Mouse (Mus musculus): Measurements from ENCODE around the gene Rab27a. TPM values are rescaled to one million over a fixed set of nuclear protein-coding genes. Genes with fewer than 3 reads are reported as not detected.

Gene Rab27a
- polyA plus RNA-seq, 1 experiment from 2014 or later, result 0.94 TPM

GRCm38 (mm10) chr9:73130529-73130928, 85.9 kb downstream of the Rab27a start:
- 98% methylated on average over 4 of the region's 4 CpGs for whole genome bisulfite sequencing
- no peak overlapping the region for H3K27ac ChIP-seq
- ATAC-seq, result no peak

DNA sequence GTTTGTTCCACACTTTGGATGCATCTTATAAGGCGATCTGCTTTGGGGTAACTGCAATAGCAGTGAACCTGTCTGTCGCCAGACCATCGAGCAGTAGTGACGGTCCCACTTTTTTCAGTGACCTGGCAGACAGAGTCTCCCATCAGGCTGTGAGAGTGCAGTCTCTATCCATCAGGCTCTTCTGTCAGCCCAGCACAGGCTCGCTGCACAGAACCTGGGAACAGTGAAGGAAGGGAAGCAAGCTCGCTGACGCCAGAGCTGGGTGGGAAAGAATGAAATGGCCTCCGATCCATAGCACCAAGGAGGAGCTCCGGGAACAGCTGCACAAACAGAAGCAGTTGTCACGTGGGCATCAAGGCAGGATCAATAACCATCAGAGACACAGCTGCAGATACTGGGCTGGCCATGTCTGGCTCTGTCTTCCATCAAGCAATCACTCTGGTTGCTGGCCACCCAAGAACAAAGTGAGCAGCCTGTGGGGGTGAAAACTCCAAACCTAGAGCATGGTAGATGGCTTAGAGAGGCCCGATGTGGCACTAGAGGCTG, 92.8 kb downstream of the Rab27a start:
- no peaks in the 10 kb centered on the region for H3K27me3 ChIP-seq
- no peak for ATAC-seq
- no peak overlapping the region for H3K4me3 ChIP-seq (replicated peaks)
- no peak overlapping the region for H3K9ac ChIP-seq (replicated peaks)
- H3K4me1 ChIP-seq (replicated peaks), result no peaks in the 10 kb centered on the region
- no peak overlapping the region for H3K27ac ChIP-seq
- WGBS, result 78% methylated on average over 11 of the region's 11 CpGs
- no peak overlapping the region for H3K4me2 ChIP-seq (replicated peaks)
- no peaks in the 10 kb centered on the region for H3K36me3 ChIP-seq
- no peaks in the 10 kb centered on the region for H3K9me3 ChIP-seq

More at GRCm38 (mm10) chr9:73130529-73130928, 85.9 kb downstream of the Rab27a start:
- Histone ChIP-seq H3K9ac (replicated peaks) (no peak overlapping the region), H3K36me3 (peaks cover 46% of the 10 kb centered on the region), H3K27me3 (no peaks in the 10 kb centered on the region), H3K9me3 (no peaks in the 10 kb centered on the region), H3K4me3 (replicated peaks) (no peak overlapping the region), H3K4me2 (replicated peaks) (no peak overlapping the region), H3K4me1 (replicated peaks) (no peaks in the 10 kb centered on the region)

Small RNAs within 50 kb of the gene (microRNA-seq; reads per million reads assigned to microRNA genes)
- not detected for gene Gm27353

Other genes starting within 250 kb of the Rab27a start
- gene Prtg, start 238.0 kb upstream of the Rab27a start, polyA plus RNA-seq (2015; fragmentation: Nextera tagmentation; extraction: Ambion mirVana), result 0.63 and 0.77 TPM in 2 replicates
- 11.3 and 12.0 TPM in 2 replicates for gene Pygo1, start 119.2 kb upstream of the Rab27a start, polyA plus RNA-seq (2015; fragmentation: Nextera tagmentation; extraction: Ambion mirVana)
- gene Dyx1c1, start 86.1 kb upstream of the Rab27a start, polyA plus RNA-seq (2015; fragmentation: Nextera tagmentation; extraction: Ambion mirVana), result 1.8 and 2.1 TPM in 2 replicates
- not detected in 2 replicates for gene Gm44503, start 86.0 kb upstream of the Rab27a start, polyA plus RNA-seq (2015; fragmentation: Nextera tagmentation; extraction: Ambion mirVana)
- gene Ccpg1os, start 59.5 kb upstream of the Rab27a start, polyA plus RNA-seq (2015; fragmentation: Nextera tagmentation; extraction: Ambion mirVana), result 26.2 and 28.8 TPM in 2 replicates
- gene Ccpg1, start 59.4 kb upstream of the Rab27a start, polyA plus RNA-seq (2015; fragmentation: Nextera tagmentation; extraction: Ambion mirVana), result 43.2 and 45.2 TPM in 2 replicates
- gene Pigb, start 4.5 kb upstream of the Rab27a start, polyA plus RNA-seq (2015; fragmentation: Nextera tagmentation; extraction: Ambion mirVana), result 10.3 and 11.5 TPM in 2 replicates
- gene Khdc3, start 57.0 kb downstream of the Rab27a start, polyA plus RNA-seq (2015; fragmentation: Nextera tagmentation; extraction: Ambion mirVana), result 0.12 TPM in 1 of 2 replicates, not detected in the other
- gene Gm20509, start 57.6 kb downstream of the Rab27a start, polyA plus RNA-seq (2015; fragmentation: Nextera tagmentation; extraction: Ambion mirVana), result not detected in 2 replicates
- 120 and 123 TPM in 2 replicates for gene Rsl24d1, start 68.6 kb downstream of the Rab27a start, polyA plus RNA-seq (2015; fragmentation: Nextera tagmentation; extraction: Ambion mirVana)

Data from midbrain, embryonic 13.5 days (tissue).